In the genomic region with DNA sequence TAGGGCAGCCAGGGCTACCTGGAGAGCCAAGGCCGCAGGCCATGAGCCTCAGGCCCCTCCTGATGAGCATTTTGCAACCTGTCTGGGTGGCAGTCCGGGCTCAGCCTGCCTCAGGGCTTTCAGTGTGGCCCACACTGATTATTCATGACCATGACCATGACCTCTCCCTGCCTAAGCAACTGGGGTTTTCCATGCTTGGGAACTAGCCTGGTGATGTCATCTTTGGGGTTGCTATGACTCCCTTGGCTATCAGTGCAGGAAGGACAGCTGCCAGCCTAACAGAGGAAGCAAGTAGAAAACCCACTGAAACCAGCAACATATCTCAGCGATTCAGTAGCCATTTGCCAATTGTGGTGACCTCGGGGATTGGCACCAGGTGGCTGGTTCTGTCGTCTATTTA, we compare ENCODE assay signal across 8 mouse cellular contexts.
A peak's percentile ranks its signal among the peaks of the same experiment; 100 is the strongest.
DNase-seq lines count a peak whose midpoint lies in the region; ATAC-seq and TF ChIP-seq lines count a peak whose summit lies in the region.

No protein-coding gene starts in this region.

- no peak for TF ChIP-seq EP300 in liver, embryonic 14.5 days (IDR thresholded peaks at IDR 0.05; ENCODE audit: low read depth)

- no peak overlapping the region for H3K27ac ChIP-seq in hindbrain, embryonic 16.5 days (ENCODE audit: low read depth, low read length)
- no peak overlapping the region for H3K27ac ChIP-seq in liver, embryonic 14.5 days
- no peak overlapping the region for H3K27ac ChIP-seq in neural tube, embryonic 15.5 days (replicated peaks)
- H3K27ac ChIP-seq in left cerebral cortex, adult 2 months = no peak overlapping the region

- TF ChIP-seq CTCF in liver, embryonic 14.5 days (IDR thresholded peaks at IDR 0.05; ENCODE audit: low read depth) = no peak
- TF ChIP-seq CTCF in left cerebral cortex, adult 2 months (IDR thresholded peaks at IDR 0.05) = no peak

- H3K9ac ChIP-seq in hindbrain, embryonic 16.5 days (ENCODE audit: low read depth, low read length) = no peak overlapping the region
- H3K9ac ChIP-seq in liver, embryonic 14.5 days (replicated peaks) = no peak overlapping the region
- H3K9ac ChIP-seq in neural tube, embryonic 15.5 days (replicated peaks) = no peak overlapping the region

- 40% methylated on average over 5 of the region's 5 CpGs for WGBS in hindbrain, embryonic 16.5 days
- WGBS in liver, embryonic 14.5 days (ENCODE audit: insufficient replicate concordance) = 26% methylated on average over 5 of the region's 5 CpGs
- 41% methylated on average over 5 of the region's 5 CpGs for WGBS in neural tube, embryonic 15.5 days

- no peak overlapping the region for H3K4me2 ChIP-seq in hindbrain, embryonic 16.5 days (ENCODE audit: low read length)
- no peak overlapping the region for H3K4me2 ChIP-seq in liver, embryonic 14.5 days (ENCODE audit: low read depth)
- H3K4me2 ChIP-seq in neural tube, embryonic 15.5 days = no peak overlapping the region

- H3K36me3 ChIP-seq in hindbrain, embryonic 16.5 days (ENCODE audit: control insufficient read depth, insufficient read depth, low read length) = 0 out of 2 replicates have a peak, but pooled peaks cover 6% of the 10 kb centered on the region
- H3K36me3 ChIP-seq in liver, embryonic 14.5 days (replicated peaks; ENCODE audit: control insufficient read depth, insufficient read depth, low read depth) = no peaks in the 10 kb centered on the region
- peaks cover 10% of the 10 kb centered on the region; the same call in 1 of the 2 replicates for H3K36me3 ChIP-seq in neural tube, embryonic 15.5 days

- H3K4me3 ChIP-seq in hindbrain, embryonic 16.5 days (ENCODE audit: low read length) = no peak overlapping the region
- H3K4me3 ChIP-seq in liver, embryonic 14.5 days (ENCODE audit: insufficient read depth in 1 of 2, low read depth in 2 of 2, low read length in 2 of 2) = no peak overlapping the region
- no peak overlapping the region for H3K4me3 ChIP-seq in neural tube, embryonic 15.5 days (replicated peaks)
- H3K4me3 ChIP-seq in left cerebral cortex, adult 2 months = no peak overlapping the region

- H3K27me3 ChIP-seq in hindbrain, embryonic 16.5 days (replicated peaks; ENCODE audit: control insufficient read depth, insufficient read depth, low read length) = no peaks in the 10 kb centered on the region
- no peaks in the 10 kb centered on the region for H3K27me3 ChIP-seq in liver, embryonic 14.5 days (ENCODE audit: control insufficient read depth, insufficient read depth, low read length)
- H3K27me3 ChIP-seq in neural tube, embryonic 15.5 days (replicated peaks) = no peaks in the 10 kb centered on the region

- peaks cover 14% of the 10 kb centered on the region for H3K4me1 ChIP-seq in hindbrain, embryonic 16.5 days (ENCODE audit: control insufficient read depth, insufficient read depth, low read depth, low read length)
- peaks cover 0 to 5% of the 10 kb centered on the region in 2 experiments; a peak in 2 of 4 replicates for H3K4me1 ChIP-seq in liver, embryonic 14.5 days (replicated peaks; ENCODE audit: control insufficient read depth in 2 of 2, insufficient read depth in 2 of 2, low read length in 1 of 2)
- peaks cover 27% of the 10 kb centered on the region for H3K4me1 ChIP-seq in neural tube, embryonic 15.5 days

- DNase-seq in cerebellum, adult 18-20 months = peak; percentile 45 to 60
- no peak for DNase-seq in cerebellum, adult 11-12 months
- DNase-seq in adrenal gland, postnatal 10 days = peak; percentile 86
- DNase-seq in gastrocnemius, adult 8-10 months (ENCODE audit: low spot score in 2 of 2) = peak; percentile 48
- DNase-seq in liver, embryonic 14.5 days (ENCODE audit: low read depth in 3 of 3, low spot score in 3 of 3) = peak in 2 of 3 experiments; percentile 19 to 35
- DNase-seq in left cerebral cortex, adult 2 months (ENCODE audit: extremely low spot score in 1 of 2, low spot score in 2 of 2) = no peak

- peak; percentile 75 for ATAC-seq in hindbrain, embryonic 16.5 days
- peak; percentile 26; the same call in 1 of the 2 replicates for ATAC-seq in liver, embryonic 14.5 days (ENCODE audit: insufficient read depth)
- peak; percentile 40; the same call in 1 of the 2 replicates for ATAC-seq in neural tube, embryonic 15.5 days (ENCODE audit: low FRiP score)

- intact Hi-C loops in left cerebral cortex, adult 2 months (cut with DNase I) = no loop called here

- H3K9me3 ChIP-seq in hindbrain, embryonic 16.5 days (ENCODE audit: control insufficient read depth, low read length) = no peaks in the 10 kb centered on the region
- H3K9me3 ChIP-seq in liver, embryonic 14.5 days (ENCODE audit: control insufficient read depth, low read length) = no peaks in the 10 kb centered on the region
- no peaks in the 10 kb centered on the region for H3K9me3 ChIP-seq in neural tube, embryonic 15.5 days (replicated peaks)

Comparison
In these comparisons a context has a peak if more than half of its experiments do, and no peak if none do; other contexts are left out.
1. DNase-seq: peak in cerebellum, adult 18-20 months (2 of 2), adrenal gland, postnatal 10 days (single experiment), gastrocnemius, adult 8-10 months (2 of 2) and liver, embryonic 14.5 days (2 of 3); none in cerebellum, adult 11-12 months (single experiment) and left cerebral cortex, adult 2 months (0 of 2).
2. Peak in every context shown above with its lines, with median percentiles within 50 percentile points of each other: ATAC-seq.